Mouse (Mus musculus) midbrain, embryonic 13.5 days (tissue): Measurements from ENCODE around the gene Arhgap10. TPM values are rescaled to one million over a fixed set of nuclear protein-coding genes. Genes with fewer than 3 reads are reported as not detected.

ENCODE experiments used
- ATAC-seq: fragments of 200-750 bp; cut with Nextera tagmentation; 2 replicates; pipeline ENCODE4 v1.8.0; 2017; ENCODE audit warnings: mild to moderate bottlenecking, moderate TSS enrichment, moderate library complexity
- H3K27ac ChIP-seq: fragments of 300-500 bp; sonication (generic); 2 replicates; pipeline ENCODE4 v1.5.1; 2015; ENCODE audit warnings: inconsistent platforms, mild to moderate bottlenecking, moderate library complexity
- H3K27me3 ChIP-seq: fragments of 300-500 bp; sonication (generic); 2 replicates; pipeline ENCODE4 v1.6.1; 2015; ENCODE audit warnings: mild to moderate bottlenecking, inconsistent platforms
- H3K36me3 ChIP-seq: fragments of 300-500 bp; sonication (generic); 2 replicates; pipeline ENCODE4 v1.6.1; 2015; ENCODE audit warnings: mild to moderate bottlenecking, inconsistent platforms
- H3K4me1 ChIP-seq: fragments of 300-500 bp; sonication (generic); replicated peaks from 2 replicates; pipeline ENCODE4 v1.6.1; 2015; ENCODE audit warnings: inconsistent platforms
- H3K4me2 ChIP-seq: fragments of 300-500 bp; sonication (generic); replicated peaks from 2 replicates; pipeline ENCODE4 v1.6.1; 2015; ENCODE audit warnings: moderate library complexity, mild to moderate bottlenecking, inconsistent platforms
- H3K4me3 ChIP-seq: fragments of 300-500 bp; sonication (generic); replicated peaks from 2 replicates; pipeline ENCODE4 v1.5.1; 2015; ENCODE audit warnings: mild to moderate bottlenecking, inconsistent platforms
- H3K9ac ChIP-seq: fragments of 300-500 bp; sonication (generic); replicated peaks from 2 replicates; pipeline ENCODE4 v1.6.1; 2015; ENCODE audit warnings: mild to moderate bottlenecking, inconsistent platforms
- H3K9me3 ChIP-seq: fragments of 300-500 bp; sonication (generic); 2 replicates; pipeline ENCODE4 v1.6.1; 2016; ENCODE audit warnings: mild to moderate bottlenecking, inconsistent platforms
- WGBS: fragments of 180-500 bp; shearing (Covaris S2); methylation state at CpG from one replicate; pipeline ENCODE4 v1.1.7; 2015; 5-methylcytosine and 5-hydroxymethylcytosine counted together
- polyA plus RNA-seq: library from polyadenylated mRNA; unstranded; fragments of >200 nt; fragmentation: Nextera tagmentation; extraction: Ambion mirVana; gene quantifications from 2 replicates; pipeline ENCODE4 v1.2.1, GENCODE M21; 2015

Gene Arhgap10
- polyA plus RNA-seq, 1 experiment from 2014 or later: 4.7 TPM

DNA sequence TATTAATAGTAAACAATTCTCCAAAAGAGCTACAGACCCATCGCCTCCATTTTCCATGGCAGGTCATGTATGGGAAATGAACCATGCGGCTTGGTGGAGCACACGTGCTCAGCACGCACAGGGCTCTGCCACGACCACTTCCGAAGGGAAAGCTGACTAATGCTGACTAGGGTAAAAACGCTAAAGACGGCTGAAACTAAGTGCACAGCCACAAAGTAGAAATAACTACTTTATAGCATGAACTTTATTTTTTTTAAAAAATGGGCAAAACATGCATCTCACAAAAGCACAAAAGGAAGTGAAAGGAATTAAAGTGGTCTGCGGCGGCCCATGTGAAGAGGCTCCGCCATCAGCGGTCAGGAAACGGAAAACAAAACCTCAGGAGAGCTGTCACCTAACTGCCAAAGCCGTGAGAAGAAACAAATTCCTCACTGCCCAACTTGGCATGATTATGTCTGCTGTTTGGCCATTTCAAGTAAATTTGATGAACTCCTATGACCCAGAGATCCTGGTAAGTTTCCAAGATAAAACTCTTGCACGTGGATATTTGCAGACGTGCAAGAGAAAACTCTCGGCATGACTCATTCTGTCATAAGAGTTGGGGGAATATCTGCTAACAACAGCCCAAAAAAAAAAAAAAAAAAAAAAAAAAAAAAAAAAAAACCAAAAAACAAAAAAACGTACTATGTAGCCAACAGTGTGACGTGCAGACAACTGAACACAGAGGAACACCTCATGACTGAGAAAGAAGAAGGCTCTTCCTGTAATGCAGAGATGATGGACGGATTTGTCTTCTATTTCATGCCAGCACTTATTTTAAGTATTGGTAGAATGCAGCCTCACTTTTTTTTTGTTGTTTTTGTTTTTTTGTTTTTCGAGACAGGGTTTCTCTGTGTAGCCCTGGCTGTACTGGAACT, 66.0 kb downstream of the Arhgap10 start:
- ATAC-seq: no peak
- Histone ChIP-seq H3K27me3 (no peaks in the 10 kb centered on the region), H3K4me2 (no peak overlapping the region), H3K27ac (no peak overlapping the region), H3K36me3 (no peaks in the 10 kb centered on the region), H3K4me3 (no peak overlapping the region), H3K9ac (no peak overlapping the region), H3K9me3 (peaks cover 7% of the 10 kb centered on the region; the same call in 1 of the 2 replicates), H3K4me1 (no peaks in the 10 kb centered on the region)
- 93% methylated on average over 21 of the region's 21 CpGs for WGBS

DNA sequence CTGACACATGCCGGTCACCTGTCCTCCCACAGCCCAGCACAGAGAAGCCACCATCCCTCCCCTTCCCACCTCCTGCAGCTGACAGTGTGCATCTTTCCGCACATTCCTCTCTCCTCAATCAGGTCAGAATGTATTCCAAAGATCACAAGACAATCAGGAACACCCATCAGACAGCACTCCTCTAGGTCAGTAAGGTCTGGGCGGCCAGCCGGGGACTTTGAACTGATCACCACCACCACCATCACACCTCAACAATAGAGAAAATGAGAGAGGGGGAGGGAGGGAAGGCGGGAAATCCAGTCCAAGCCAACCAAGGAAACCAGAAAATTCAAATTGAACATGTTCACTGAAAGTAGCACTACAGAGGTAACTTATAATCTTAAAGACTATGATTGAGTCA, 66.7 kb downstream of the Arhgap10 start:
- Histone ChIP-seq H3K4me2 (no peak overlapping the region), H3K9ac (no peak overlapping the region), H3K27me3 (no peaks in the 10 kb centered on the region), H3K4me1 (no peaks in the 10 kb centered on the region), H3K9me3 (peaks cover 7% of the 10 kb centered on the region; the same call in 1 of the 2 replicates), H3K27ac (no peak overlapping the region), H3K4me3 (no peak overlapping the region), H3K36me3 (no peaks in the 10 kb centered on the region)
- WGBS: 90% methylated on average over 5 of the region's 5 CpGs
- no peak for ATAC-seq

DNA sequence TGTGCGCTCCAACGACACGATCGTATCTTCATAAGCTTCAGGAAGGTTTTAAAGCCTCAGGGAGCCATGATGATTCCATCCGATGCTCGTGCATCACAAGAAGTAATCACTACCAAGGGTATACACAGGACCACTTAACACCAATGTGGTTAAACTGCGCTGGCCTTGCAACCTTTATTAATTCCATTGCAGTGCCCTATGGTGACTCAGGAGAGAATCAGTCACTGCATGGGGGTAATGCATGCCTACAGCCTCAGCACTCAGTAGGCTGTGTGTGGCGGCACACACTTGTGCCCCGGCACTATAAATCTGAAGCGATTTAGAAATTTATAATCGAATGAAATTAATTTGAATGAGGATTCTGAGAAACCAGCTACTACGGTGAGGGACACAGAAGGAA, 71.5 kb downstream of the Arhgap10 start:
- no peak overlapping the region for H3K27ac ChIP-seq
- no peaks in the 10 kb centered on the region for H3K27me3 ChIP-seq
- H3K9ac ChIP-seq: no peak overlapping the region
- no peaks in the 10 kb centered on the region for H3K4me1 ChIP-seq
- H3K9me3 ChIP-seq: peaks cover 7% of the 10 kb centered on the region; the same call in 1 of the 2 replicates
- ATAC-seq: no peak
- 79% methylated on average over 12 of the region's 12 CpGs for WGBS
- H3K4me2 ChIP-seq: no peak overlapping the region
- H3K36me3 ChIP-seq: no peaks in the 10 kb centered on the region
- H3K4me3 ChIP-seq: no peak overlapping the region

DNA sequence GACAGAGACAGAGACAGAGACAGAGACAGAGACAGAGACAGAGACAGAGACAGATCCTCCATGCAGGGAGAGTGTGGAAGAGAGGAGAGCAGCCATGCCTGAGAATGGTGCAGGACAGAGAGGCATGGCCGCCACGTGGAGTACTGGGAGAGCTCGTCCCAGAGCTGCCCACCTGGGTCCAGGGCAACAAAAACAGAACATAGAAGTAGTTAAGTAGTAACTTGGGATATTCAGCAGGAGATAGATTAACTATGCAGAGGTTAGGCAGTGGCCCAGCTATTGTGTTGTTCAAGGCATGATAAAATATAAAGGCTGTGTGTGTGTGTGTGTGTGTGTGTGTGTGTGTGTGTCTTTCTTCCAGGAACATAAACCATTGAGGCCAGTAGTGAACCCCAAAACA, 72.1 kb downstream of the Arhgap10 start:
- H3K27me3 ChIP-seq: no peaks in the 10 kb centered on the region
- H3K9me3 ChIP-seq: peaks cover 7% of the 10 kb centered on the region; the same call in 1 of the 2 replicates
- no peak overlapping the region for H3K27ac ChIP-seq
- ATAC-seq: no peak
- WGBS: 66% methylated on average over 3 of the region's 3 CpGs
- H3K36me3 ChIP-seq: no peaks in the 10 kb centered on the region
- no peak overlapping the region for H3K4me3 ChIP-seq
- no peaks in the 10 kb centered on the region for H3K4me1 ChIP-seq
- H3K4me2 ChIP-seq: no peak overlapping the region
- H3K9ac ChIP-seq: no peak overlapping the region

DNA sequence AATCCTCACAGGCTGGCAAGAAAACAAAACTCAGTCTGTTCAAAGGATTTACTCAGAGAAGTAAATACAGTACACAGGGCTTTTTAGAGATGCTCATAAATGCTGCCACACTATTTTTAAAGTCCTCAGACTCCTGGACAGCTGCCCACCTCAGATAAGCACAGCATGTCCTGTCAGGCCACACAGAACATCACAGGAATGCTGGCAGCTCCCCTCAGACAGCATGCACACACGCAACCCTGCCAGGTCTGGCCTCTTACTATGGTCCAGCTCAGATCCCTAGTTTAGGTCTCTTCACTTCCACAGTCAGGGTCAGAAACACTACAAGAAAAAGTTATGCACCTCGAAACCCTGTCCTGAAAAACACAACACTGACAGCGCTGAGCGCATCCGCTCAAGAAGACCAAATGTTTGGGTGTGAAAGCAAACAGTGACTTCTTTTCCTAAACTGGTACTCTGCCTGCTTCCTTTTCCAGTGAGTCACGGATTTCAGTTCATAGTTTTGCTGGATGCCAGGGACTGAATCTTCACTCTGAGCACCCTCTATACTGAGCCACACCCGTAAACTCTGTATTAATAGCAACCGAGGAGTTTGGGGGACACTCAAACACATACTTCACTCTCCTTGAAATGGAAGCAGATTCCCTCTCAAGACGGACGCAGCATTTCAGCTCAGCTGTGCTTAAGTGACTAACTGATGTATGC, 73.4 kb downstream of the Arhgap10 start:
- Histone ChIP-seq H3K36me3 (no peaks in the 10 kb centered on the region), H3K9me3 (peaks cover 4% of the 10 kb centered on the region; the same call in 1 of the 2 replicates), H3K4me1 (no peaks in the 10 kb centered on the region), H3K27ac (no peak overlapping the region), H3K9ac (no peak overlapping the region), H3K4me2 (no peak overlapping the region), H3K4me3 (no peak overlapping the region), H3K27me3 (no peaks in the 10 kb centered on the region)
- 87% methylated on average over 10 of the region's 10 CpGs for WGBS
- no peak for ATAC-seq

DNA sequence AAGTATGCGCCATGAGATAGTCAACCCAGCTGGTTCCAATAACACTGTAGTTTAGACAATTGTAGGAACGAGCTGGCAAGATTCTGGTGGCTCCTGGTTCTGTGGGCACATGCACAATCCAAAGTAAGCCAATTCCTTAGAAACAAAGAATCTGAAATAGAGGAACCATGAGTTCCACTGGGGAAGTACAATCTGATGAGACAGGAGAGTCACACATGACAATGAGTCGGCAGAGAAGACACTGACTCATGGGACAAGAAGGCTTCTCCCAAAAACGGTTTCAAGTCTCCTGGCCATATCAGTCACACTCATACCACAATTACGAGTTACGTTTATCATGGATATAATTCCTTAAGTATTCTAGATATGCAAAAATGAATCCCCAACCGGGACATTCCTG, 75.3 kb downstream of the Arhgap10 start:
- H3K27me3 ChIP-seq: no peaks in the 10 kb centered on the region
- ATAC-seq: no peak
- 94% methylated on average over 7 of the region's 7 CpGs for WGBS
- no peaks in the 10 kb centered on the region for H3K9me3 ChIP-seq
- no peaks in the 10 kb centered on the region for H3K4me1 ChIP-seq
- H3K27ac ChIP-seq: no peak overlapping the region
- no peak overlapping the region for H3K9ac ChIP-seq
- H3K36me3 ChIP-seq: no peaks in the 10 kb centered on the region
- H3K4me3 ChIP-seq: no peak overlapping the region
- no peak overlapping the region for H3K4me2 ChIP-seq

DNA sequence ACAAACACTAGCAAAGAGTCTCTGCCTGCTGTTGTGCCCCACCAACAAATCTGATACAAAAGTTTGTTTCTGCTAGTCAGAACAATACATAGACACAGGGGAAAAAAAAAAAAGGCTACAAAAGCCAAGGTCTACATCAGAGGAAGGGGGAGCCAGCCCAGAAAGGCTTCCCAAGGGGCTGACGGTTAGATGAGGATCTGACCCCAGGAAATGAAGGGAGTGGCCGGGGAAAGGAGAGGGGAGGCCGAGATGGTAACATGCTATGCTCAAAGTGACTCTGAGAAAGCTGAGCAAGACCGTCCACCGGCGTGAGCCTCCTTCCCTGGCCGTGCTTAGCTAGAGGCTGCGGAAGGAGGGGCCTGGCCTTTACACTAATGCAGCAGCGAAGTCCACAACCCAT, 76.8 kb downstream of the Arhgap10 start:
- Histone ChIP-seq H3K4me1 (0 out of 2 replicates have a peak, but pooled peaks cover 4% of the 10 kb centered on the region), H3K9ac (no peak overlapping the region), H3K36me3 (no peaks in the 10 kb centered on the region), H3K9me3 (no peaks in the 10 kb centered on the region), H3K27ac (no peak overlapping the region), H3K27me3 (no peaks in the 10 kb centered on the region), H3K4me2 (no peak overlapping the region), H3K4me3 (no peak overlapping the region)
- no peak for ATAC-seq
- WGBS: 81% methylated on average over 9 of the region's 9 CpGs

DNA sequence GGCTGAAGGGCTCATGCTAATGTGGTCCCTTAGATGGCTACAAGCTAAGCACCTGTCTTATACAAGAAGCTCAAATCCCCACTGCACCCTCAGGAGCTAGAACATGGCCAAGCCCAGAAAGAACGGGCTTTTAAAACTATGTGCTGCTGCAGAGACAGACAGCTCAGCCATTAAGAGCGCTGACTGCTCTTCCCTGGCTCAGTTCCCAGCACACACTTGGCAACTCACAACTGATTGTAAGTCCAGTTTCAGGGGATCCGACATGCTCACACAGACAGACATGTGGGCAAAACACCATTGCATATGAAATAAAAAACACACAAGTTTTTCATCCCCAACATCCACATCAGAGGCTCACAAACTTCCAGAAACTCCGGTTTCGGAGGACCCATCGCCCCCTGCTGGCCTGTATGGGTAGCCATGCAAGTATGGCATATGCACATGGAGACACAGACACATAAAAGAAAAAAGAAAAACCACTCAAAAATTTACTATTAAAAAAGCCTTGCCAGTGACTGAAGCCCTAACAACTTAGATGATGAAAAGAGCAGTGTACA, 77.4 kb downstream of the Arhgap10 start:
- no peak for ATAC-seq
- WGBS: 85% methylated on average over 6 of the region's 6 CpGs
- no peaks in the 10 kb centered on the region for H3K27me3 ChIP-seq

DNA sequence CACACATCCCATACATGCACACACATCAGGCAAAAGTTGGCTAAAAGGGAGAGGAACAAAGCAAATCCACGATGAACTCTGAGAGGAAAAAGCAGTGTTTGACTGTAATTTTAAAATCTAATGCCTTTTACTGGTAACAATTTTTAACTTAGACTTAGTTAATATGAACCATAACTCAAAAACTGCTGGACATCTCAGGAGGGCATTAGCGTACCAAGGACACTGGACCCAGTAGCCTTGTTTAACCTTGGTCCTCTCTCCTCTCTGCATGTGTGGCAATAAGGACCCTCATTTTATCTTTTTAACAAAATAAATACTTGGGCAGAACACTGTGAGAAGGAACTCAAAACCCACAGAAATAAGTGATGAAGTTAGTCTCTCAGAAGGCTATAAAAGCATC, 78.1 kb downstream of the Arhgap10 start:
- ATAC-seq: no peak
- H3K36me3 ChIP-seq: no peaks in the 10 kb centered on the region

More for the DNA sequence above, 77.4 kb downstream of the Arhgap10 start:
- H3K4me3 ChIP-seq: no peak overlapping the region
- no peak overlapping the region for H3K9ac ChIP-seq
- no peaks in the 10 kb centered on the region for H3K9me3 ChIP-seq
- H3K27ac ChIP-seq: no peak overlapping the region
- H3K4me1 ChIP-seq: 0 out of 2 replicates have a peak, but pooled peaks cover 4% of the 10 kb centered on the region
- no peaks in the 10 kb centered on the region for H3K36me3 ChIP-seq
- no peak overlapping the region for H3K4me2 ChIP-seq

DNA sequence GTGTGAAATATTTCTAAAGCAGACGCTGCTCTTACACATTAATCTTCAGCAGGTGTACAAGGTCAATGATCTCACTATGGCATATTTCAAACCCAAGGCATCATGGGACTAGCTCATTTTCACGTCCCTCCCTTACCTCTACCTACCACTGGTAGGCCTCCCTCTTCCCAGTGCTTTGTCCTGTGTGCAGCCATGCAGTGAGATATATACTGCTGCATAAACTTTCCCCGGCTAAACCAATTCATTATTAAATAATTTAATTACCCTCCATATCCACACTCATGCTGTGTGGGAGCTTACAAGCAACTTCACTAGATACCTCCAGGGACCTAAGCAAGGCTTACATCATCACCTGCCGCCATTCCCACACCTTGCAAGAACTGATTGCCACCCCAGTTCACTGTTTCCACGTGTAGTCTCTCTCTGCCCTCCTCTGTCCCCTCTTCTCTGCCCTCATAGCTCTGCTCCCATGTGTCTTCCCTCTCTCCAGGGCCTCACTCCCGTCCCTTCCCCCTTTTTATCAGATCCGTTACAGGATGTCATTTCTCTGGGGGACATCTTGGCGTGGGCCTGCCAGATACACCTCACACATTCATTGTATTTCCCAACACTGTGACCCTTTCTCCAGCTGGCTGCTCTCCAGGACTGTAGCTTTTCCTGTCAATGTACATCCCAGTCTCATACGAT, 79.8 kb downstream of the Arhgap10 start:
- no peak overlapping the region for H3K4me3 ChIP-seq
- peak; percentile 57 for ATAC-seq
- no peaks in the 10 kb centered on the region for H3K36me3 ChIP-seq
- no peaks in the 10 kb centered on the region for H3K27me3 ChIP-seq
- WGBS: 70% methylated on average over 9 of the region's 9 CpGs
- no peak overlapping the region for H3K4me2 ChIP-seq
- H3K4me1 ChIP-seq: peaks cover 12% of the 10 kb centered on the region
- H3K27ac ChIP-seq: no peak overlapping the region
- H3K9me3 ChIP-seq: no peaks in the 10 kb centered on the region
- no peak overlapping the region for H3K9ac ChIP-seq

More for the DNA sequence above, 78.1 kb downstream of the Arhgap10 start:
- H3K9ac ChIP-seq: no peak overlapping the region
- no peaks in the 10 kb centered on the region for H3K27me3 ChIP-seq
- H3K4me2 ChIP-seq: no peak overlapping the region
- H3K27ac ChIP-seq: no peak overlapping the region
- 0 out of 2 replicates have a peak, but pooled peaks cover 4% of the 10 kb centered on the region for H3K4me1 ChIP-seq
- H3K9me3 ChIP-seq: no peaks in the 10 kb centered on the region
- WGBS: 94% methylated on average over 2 of the region's 2 CpGs
- H3K4me3 ChIP-seq: no peak overlapping the region

DNA sequence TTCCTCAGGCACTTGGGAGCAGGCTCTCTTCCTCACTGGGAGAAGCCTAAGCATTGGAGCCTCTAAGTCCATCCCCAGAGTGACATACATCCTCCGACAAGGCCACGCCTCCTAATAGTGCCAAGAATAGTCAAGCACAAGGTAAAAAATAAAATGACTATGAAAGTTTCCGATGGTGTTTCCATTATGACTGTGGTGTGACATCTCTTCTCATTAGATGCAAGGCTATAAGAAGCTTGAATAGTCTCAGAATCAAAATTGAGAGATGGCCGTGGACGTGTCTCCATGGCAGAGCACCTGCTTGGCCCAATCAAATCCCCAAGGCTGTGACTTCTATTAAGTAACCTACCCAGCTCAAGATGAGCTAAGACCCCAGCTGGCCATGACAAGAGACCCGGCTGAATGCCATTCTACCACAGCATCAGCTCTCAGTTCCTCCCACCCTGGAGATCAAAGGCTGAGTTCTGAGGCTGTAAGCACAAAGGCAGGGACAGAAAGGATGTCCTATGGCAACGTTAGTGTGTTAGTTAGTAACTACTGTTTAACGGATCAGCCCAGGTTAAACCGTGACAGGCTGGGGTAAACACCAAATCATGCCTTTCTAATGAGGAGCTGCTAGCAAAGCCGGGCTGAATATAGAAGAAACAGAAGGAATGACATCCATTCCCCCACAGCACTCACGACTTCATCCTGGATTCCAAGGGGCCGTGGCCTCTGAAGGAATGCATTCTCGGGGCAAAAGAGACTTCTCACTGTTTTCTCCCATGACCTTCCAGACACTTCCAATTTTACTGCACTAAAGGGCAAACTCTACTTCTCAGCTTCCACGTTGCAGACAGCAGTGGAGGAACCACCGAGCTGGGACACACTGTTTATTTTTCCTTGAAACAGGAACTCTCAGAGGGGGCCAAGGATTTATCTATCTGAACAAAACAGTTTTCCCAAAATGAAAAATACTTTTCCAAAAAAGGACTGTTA, 81.5 kb downstream of the Arhgap10 start:
- Histone ChIP-seq H3K27me3 (no peaks in the 10 kb centered on the region), H3K9ac (no peak overlapping the region), H3K4me3 (no peak overlapping the region), H3K36me3 (no peaks in the 10 kb centered on the region), H3K4me2 (no peak overlapping the region), H3K4me1 (peaks cover 21% of the 10 kb centered on the region), H3K9me3 (no peaks in the 10 kb centered on the region), H3K27ac (no peak overlapping the region)
- WGBS: 31% methylated on average over 15 of the region's 15 CpGs
- no peak for ATAC-seq
